Mouse (Mus musculus): Measurements from ENCODE around the gene Hist1h4b. TPM values are rescaled to one million over a fixed set of nuclear protein-coding genes. Genes with fewer than 3 reads are reported as not detected.
A peak's percentile ranks its signal among the peaks of the same experiment; 100 is the strongest.
"Not testable (repeated sequence)": the region's sequence is repeated elsewhere in the genome, so short reads cannot be mapped to it uniquely, and the experiment has no call there.

Gene Hist1h4b
- polyA plus RNA-seq, 1 experiment: 11.8 TPM

GRCm38 (mm10) chr13:23760972-23761864 lies 4.4 kb downstream of the Hist1h4b start, which contains the start of gene Hist1h4a:
Gene Hist1h4a (minus strand): TSS chr13:23761230.
- Histone ChIP-seq H3K27me3 (ENCODE audit: control insufficient read depth) (no peaks in the 10 kb centered on the region), H3K4me3 (replicated peaks) (peak within 1 kb of the TSS; percentile 67), H3K4me1 (ENCODE audit: control insufficient read depth) (peaks cover 85% of the 10 kb centered on the region), H3K9me3 (ENCODE audit: control insufficient read depth, low read length) (no peaks in the 10 kb centered on the region), H3K36me3 (ENCODE audit: control insufficient read depth) (peaks cover 2% of the 10 kb centered on the region; the same call in 1 of the 2 replicates)
- no peak for TF ChIP-seq TAL1 (IDR thresholded peaks at IDR 0.05; ENCODE audit: low read length)
- TF ChIP-seq GATA1 (IDR thresholded peaks at IDR 0.05; ENCODE audit: low read length): peak; percentile 81

GRCm38 (mm10) chr13:23761871-23762821 lies 5.3 kb downstream of the Hist1h4b start, which contains the start of gene Hist1h3a:
Gene Hist1h3a (minus strand): TSS chr13:23762386.
- Histone ChIP-seq H3K4me3 (replicated peaks) (peak within 1 kb of the TSS; percentile 80), H3K4me1 (ENCODE audit: control insufficient read depth) (peaks cover 87% of the 10 kb centered on the region)
- not testable (repeated sequence) for H3K27me3 ChIP-seq (ENCODE audit: control insufficient read depth); H3K9me3 ChIP-seq (ENCODE audit: control insufficient read depth, low read length); H3K36me3 ChIP-seq (ENCODE audit: control insufficient read depth)
- peak; percentile 51; the same call in 1 of the 2 replicates for TF ChIP-seq GATA1 (IDR thresholded peaks at IDR 0.05; ENCODE audit: low read length)

GRCm38 (mm10) chr13:23763242-23763585 lies 6.4 kb downstream of the Hist1h4b start:
- H3K4me1 ChIP-seq (ENCODE audit: control insufficient read depth): peaks cover 84% of the 10 kb centered on the region
- H3K36me3 ChIP-seq (ENCODE audit: control insufficient read depth): peaks cover 7% of the 10 kb centered on the region; the same call in 1 of the 2 replicates
- no peak for TF ChIP-seq TAL1 (IDR thresholded peaks at IDR 0.05; ENCODE audit: low read length)
- TF ChIP-seq GATA1 (IDR thresholded peaks at IDR 0.05; ENCODE audit: low read length): no peak
- H3K4me3 ChIP-seq (replicated peaks): peak overlapping the region; percentile 80
- H3K9me3 ChIP-seq (ENCODE audit: control insufficient read depth, low read length): no peaks in the 10 kb centered on the region
- no peaks in the 10 kb centered on the region for H3K27me3 ChIP-seq (ENCODE audit: control insufficient read depth)

- Histone ChIP-seq H3K4me1 (ENCODE audit: control insufficient read depth) (peaks cover 84% of the 10 kb centered on the region), H3K4me3 (replicated peaks) (peak within 1 kb of the TSS; percentile 80)
Observed at GRCm38 (mm10) chr13:23763586-23764323, 6.9 kb downstream of the Hist1h4b start, which contains the start of gene Hist1h1a. Gene Hist1h1a (plus strand): TSS chr13:23763666.

GRCm38 (mm10) chr13:23764324-23765171 lies 7.7 kb downstream of the Hist1h4b start:
- H3K9me3 ChIP-seq (ENCODE audit: control insufficient read depth, low read length): no peaks in the 10 kb centered on the region
- H3K4me1 ChIP-seq (ENCODE audit: control insufficient read depth): peaks cover 81% of the 10 kb centered on the region
- H3K4me3 ChIP-seq (replicated peaks): peak overlapping the region; percentile 80
- H3K27me3 ChIP-seq (ENCODE audit: control insufficient read depth): no peaks in the 10 kb centered on the region
- H3K36me3 ChIP-seq (ENCODE audit: control insufficient read depth): peaks cover 5% of the 10 kb centered on the region; the same call in 1 of the 2 replicates
- TF ChIP-seq GATA1 (IDR thresholded peaks at IDR 0.05; ENCODE audit: low read length) (no peak; the same call in 1 of the 2 replicates), TAL1 (IDR thresholded peaks at IDR 0.05; ENCODE audit: low read length) (peak; percentile 55)

More at GRCm38 (mm10) chr13:23763586-23764323, 6.9 kb downstream of the Hist1h4b start, which contains the start of gene Hist1h1a:
- H3K36me3 ChIP-seq (ENCODE audit: control insufficient read depth): peaks cover 7% of the 10 kb centered on the region; the same call in 1 of the 2 replicates
- H3K9me3 ChIP-seq (ENCODE audit: control insufficient read depth, low read length): no peaks in the 10 kb centered on the region
- H3K27me3 ChIP-seq (ENCODE audit: control insufficient read depth): no peaks in the 10 kb centered on the region
- TF ChIP-seq TAL1 (IDR thresholded peaks at IDR 0.05; ENCODE audit: low read length): no peak
- no peak for TF ChIP-seq GATA1 (IDR thresholded peaks at IDR 0.05; ENCODE audit: low read length)

GRCm38 (mm10) chr13:23765172-23765513 lies 8.3 kb downstream of the Hist1h4b start:
- Histone ChIP-seq H3K27me3 (ENCODE audit: control insufficient read depth) (no peaks in the 10 kb centered on the region), H3K4me1 (ENCODE audit: control insufficient read depth) (peaks cover 81% of the 10 kb centered on the region), H3K9me3 (ENCODE audit: control insufficient read depth, low read length) (no peaks in the 10 kb centered on the region), H3K36me3 (ENCODE audit: control insufficient read depth) (peaks cover 5% of the 10 kb centered on the region; the same call in 1 of the 2 replicates), H3K4me3 (replicated peaks) (peak overlapping the region; percentile 80)
- peak; percentile 19; the same call in 1 of the 3 replicates for TF ChIP-seq TAL1 (IDR thresholded peaks at IDR 0.05; ENCODE audit: low read length)
- TF ChIP-seq GATA1 (IDR thresholded peaks at IDR 0.05; ENCODE audit: low read length): no peak

- no peaks in the 10 kb centered on the region for H3K27me3 ChIP-seq (ENCODE audit: control insufficient read depth)
- no peaks in the 10 kb centered on the region for H3K9me3 ChIP-seq (ENCODE audit: control insufficient read depth, low read length)
- peak overlapping the region; percentile 20 for H3K4me3 ChIP-seq (replicated peaks)
- H3K36me3 ChIP-seq (ENCODE audit: control insufficient read depth): peaks cover 5% of the 10 kb centered on the region; the same call in 1 of the 2 replicates
- peaks cover 79% of the 10 kb centered on the region for H3K4me1 ChIP-seq (ENCODE audit: control insufficient read depth)
- no peak for TF ChIP-seq TAL1 (IDR thresholded peaks at IDR 0.05; ENCODE audit: low read length)
- no peak for TF ChIP-seq GATA1 (IDR thresholded peaks at IDR 0.05; ENCODE audit: low read length)
Observed at GRCm38 (mm10) chr13:23766772-23767171, 10.0 kb downstream of the Hist1h4b start.

Data from erythroblast, embryonic 14.5 days (primary cell).